Mouse (Mus musculus): ENCODE measurements at regions not wholly inside any gene's neighbourhood (a gene's known extent, or its start where the extent isn't known, plus 50 kb on each side); places are given as distances from the start of the nearest gene placed in this dataset.

DNA sequence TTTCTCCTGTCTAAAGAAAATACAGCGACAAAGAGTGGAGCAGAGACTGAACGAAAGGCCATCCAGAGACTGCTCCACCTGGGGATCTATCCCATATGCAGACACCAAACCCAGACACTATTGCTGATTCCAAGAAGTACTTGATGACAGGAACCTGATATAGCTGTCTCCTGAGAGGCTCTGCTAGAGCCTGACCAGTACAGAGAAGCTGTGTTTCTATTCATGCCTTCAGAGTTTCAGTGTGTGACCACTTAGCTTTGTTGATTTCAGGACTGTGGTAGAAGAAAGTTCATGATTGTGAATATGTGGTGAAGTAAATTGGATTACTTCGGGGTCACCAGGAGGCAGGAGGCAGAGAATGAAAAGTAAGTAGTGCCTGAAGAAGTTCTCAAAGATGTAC is 356.3 kb upstream of the Negr1 start:
- no peaks in the 10 kb centered on the region for H3K9me3 ChIP-seq
- WGBS: 88% methylated on average over 3 of the region's 3 CpGs
- ATAC-seq (ENCODE audit: low FRiP score, low read depth): no peak
- no peaks in the 10 kb centered on the region for H3K36me3 ChIP-seq
- H3K9ac ChIP-seq: no peak overlapping the region
- no peak overlapping the region for H3K4me3 ChIP-seq
- H3K4me1 ChIP-seq: no peaks in the 10 kb centered on the region
- H3K27ac ChIP-seq: no peak overlapping the region
- no peak overlapping the region for H3K4me2 ChIP-seq (replicated peaks)
- no peaks in the 10 kb centered on the region for H3K27me3 ChIP-seq

DNA sequence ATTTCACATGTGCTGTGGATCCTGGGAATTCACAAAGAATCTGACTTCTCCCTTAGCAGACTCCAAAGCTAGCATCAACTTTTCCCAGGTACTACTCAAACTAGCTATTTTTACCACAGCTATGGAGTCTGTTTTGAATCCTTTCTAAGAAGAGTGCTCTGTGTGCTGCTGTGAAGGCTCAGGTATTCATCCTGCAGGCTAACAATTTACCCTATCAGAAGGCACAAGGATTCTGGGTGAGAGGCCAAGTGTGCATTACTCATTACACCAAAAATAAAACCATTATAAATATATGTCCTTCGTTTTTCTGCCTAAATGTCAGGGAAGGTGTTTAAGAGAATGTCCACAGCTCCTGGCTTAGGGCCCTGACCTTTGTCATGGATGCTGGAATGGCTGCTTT is 353.2 kb upstream of the Negr1 start:
- ATAC-seq (ENCODE audit: low FRiP score, low read depth): no peak
- Histone ChIP-seq H3K9me3 (no peaks in the 10 kb centered on the region), H3K4me3 (no peak overlapping the region), H3K27ac (no peak overlapping the region), H3K9ac (no peak overlapping the region), H3K4me1 (no peaks in the 10 kb centered on the region), H3K27me3 (no peaks in the 10 kb centered on the region), H3K36me3 (no peaks in the 10 kb centered on the region), H3K4me2 (replicated peaks) (no peak overlapping the region)
- 22% methylated on average over 1 of the region's 1 CpGs for WGBS

DNA sequence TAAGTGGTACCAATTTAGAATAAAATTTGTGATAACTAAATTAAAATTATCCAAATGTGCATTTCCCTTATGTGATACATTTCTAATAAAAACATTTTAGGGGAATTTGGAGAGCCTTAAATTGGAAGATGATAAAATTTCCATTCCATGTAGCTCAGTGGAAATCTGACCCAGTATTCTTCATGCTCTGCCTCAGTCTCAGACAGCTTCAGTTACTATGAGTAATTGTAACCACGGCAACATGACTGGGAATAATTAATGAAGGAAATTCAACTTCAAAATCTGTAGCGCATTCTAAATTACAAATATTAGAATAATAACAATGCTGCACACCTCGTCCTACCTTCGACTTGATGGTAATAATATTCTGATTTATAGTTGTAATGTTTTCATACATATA is 350.8 kb upstream of the Negr1 start:
- Histone ChIP-seq H3K9me3 (no peaks in the 10 kb centered on the region), H3K36me3 (no peaks in the 10 kb centered on the region), H3K4me1 (no peaks in the 10 kb centered on the region), H3K27ac (no peak overlapping the region), H3K9ac (no peak overlapping the region), H3K4me3 (no peak overlapping the region), H3K4me2 (replicated peaks) (no peak overlapping the region), H3K27me3 (no peaks in the 10 kb centered on the region)
- 77% methylated on average over 4 of the region's 4 CpGs for WGBS
- no peak for ATAC-seq (ENCODE audit: low FRiP score, low read depth)

DNA sequence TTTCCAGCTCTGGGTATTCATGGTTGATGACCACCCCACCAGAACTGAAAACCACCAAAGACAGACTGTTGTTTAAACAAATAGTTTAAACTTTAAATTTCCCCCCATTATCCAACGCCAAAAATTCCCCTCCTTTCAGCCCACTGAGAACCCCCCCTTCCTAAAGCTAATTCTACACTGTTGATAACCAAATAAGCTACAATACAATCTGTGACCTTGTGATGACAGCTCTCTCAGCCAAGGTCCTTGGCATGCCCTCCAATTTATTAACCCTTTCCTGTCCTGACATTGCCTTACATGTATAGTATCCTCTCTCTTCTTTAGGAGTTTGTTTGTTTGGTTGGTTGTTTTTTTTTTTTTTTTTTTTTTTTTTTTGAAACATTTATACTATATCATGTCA is 346.8 kb upstream of the Negr1 start:
- H3K4me2 ChIP-seq (replicated peaks): no peak overlapping the region
- H3K27me3 ChIP-seq: no peaks in the 10 kb centered on the region
- no peak for ATAC-seq (ENCODE audit: low FRiP score, low read depth)
- WGBS: 92% methylated on average over 1 of the region's 1 CpGs
- no peaks in the 10 kb centered on the region for H3K4me1 ChIP-seq
- H3K27ac ChIP-seq: no peak overlapping the region
- no peak overlapping the region for H3K4me3 ChIP-seq
- H3K9me3 ChIP-seq: no peaks in the 10 kb centered on the region
- H3K36me3 ChIP-seq: no peaks in the 10 kb centered on the region
- no peak overlapping the region for H3K9ac ChIP-seq

DNA sequence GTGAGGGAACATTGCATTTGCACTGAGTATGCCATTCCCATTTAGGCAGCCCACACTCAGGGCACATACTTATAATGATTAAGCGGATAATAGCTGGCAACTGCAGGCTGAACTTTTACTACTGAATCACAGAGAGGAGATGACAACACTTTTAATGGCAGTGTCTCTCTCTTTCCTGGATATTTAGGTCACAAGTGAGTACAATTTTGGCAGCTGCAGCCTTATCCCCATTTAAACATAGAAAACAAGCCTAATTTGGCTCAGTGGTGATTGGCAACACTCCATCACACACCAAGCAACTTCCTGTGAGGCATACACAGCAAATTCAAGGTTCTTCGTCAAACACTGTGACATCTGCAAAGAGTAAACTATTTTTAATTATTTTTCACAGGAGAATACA is 329.5 kb upstream of the Negr1 start:
- Histone ChIP-seq H3K4me1 (no peaks in the 10 kb centered on the region), H3K4me3 (no peak overlapping the region), H3K4me2 (replicated peaks) (no peak overlapping the region), H3K27ac (no peak overlapping the region), H3K9me3 (no peaks in the 10 kb centered on the region), H3K27me3 (no peaks in the 10 kb centered on the region), H3K9ac (no peak overlapping the region), H3K36me3 (no peaks in the 10 kb centered on the region)
- 90% methylated on average over 2 of the region's 2 CpGs for WGBS
- ATAC-seq (ENCODE audit: low FRiP score, low read depth): no peak

DNA sequence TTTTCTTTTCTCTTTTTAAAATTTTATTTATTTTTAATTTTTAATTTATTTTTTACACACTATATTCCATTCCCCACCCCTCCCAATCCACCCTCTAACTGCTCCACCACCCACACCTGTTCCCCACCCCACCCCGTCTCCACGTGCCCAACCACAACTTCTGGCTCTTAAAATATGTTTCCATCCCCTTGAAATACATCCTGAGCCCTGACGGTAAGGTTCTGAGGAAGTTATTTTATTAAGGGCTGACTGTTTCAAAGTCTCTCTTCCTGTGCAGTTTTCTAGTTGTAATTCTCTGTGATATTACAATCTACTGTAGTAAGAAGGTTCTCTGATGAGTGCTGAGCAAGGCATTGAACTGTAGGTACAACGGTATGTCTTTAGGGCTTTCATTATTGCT is 325.6 kb upstream of the Negr1 start:
- Histone ChIP-seq H3K4me3 (no peak overlapping the region), H3K36me3 (no peaks in the 10 kb centered on the region), H3K9ac (no peak overlapping the region), H3K4me1 (no peaks in the 10 kb centered on the region), H3K9me3 (no peaks in the 10 kb centered on the region), H3K4me2 (replicated peaks) (no peak overlapping the region), H3K27me3 (no peaks in the 10 kb centered on the region), H3K27ac (no peak overlapping the region)
- ATAC-seq (ENCODE audit: low FRiP score, low read depth): no peak
- WGBS: 73% methylated on average over 4 of the region's 4 CpGs

DNA sequence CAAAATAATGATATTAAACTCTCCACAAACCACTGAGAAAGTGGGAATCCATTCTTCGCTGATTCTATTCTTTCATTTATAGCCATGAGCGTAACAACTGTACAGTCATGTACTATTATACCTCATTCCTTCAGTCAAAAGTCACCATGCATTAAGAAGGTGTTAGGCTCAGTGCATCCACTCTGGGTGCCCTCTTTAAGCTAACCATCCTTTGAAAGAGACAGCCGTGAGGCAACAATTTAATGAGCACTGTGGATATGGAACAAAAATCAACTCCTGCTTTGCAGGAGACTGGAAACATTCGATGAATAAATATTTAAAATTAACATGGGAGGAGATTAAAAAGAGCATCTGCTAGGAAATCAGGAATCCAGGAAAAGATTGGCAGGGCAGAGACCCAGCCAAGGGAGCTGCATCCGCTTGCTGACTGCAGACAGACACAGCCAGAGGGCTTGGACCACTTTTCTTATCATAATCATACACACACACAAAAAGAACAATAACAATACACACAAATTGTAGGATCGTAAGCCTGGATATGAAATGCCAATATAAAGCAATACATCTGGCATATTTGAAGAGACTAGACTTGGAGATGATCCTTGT is 309.2 kb upstream of the Negr1 start:
- Histone ChIP-seq H3K27me3 (no peaks in the 10 kb centered on the region), H3K9me3 (no peaks in the 10 kb centered on the region), H3K36me3 (no peaks in the 10 kb centered on the region), H3K27ac (no peak overlapping the region), H3K4me3 (no peak overlapping the region), H3K4me1 (0 out of 2 replicates have a peak, but pooled peaks cover 6% of the 10 kb centered on the region), H3K4me2 (replicated peaks) (no peak overlapping the region), H3K9ac (no peak overlapping the region)
- 77% methylated on average over 6 of the region's 6 CpGs for WGBS
- no peak for ATAC-seq (ENCODE audit: low FRiP score, low read depth)

DNA sequence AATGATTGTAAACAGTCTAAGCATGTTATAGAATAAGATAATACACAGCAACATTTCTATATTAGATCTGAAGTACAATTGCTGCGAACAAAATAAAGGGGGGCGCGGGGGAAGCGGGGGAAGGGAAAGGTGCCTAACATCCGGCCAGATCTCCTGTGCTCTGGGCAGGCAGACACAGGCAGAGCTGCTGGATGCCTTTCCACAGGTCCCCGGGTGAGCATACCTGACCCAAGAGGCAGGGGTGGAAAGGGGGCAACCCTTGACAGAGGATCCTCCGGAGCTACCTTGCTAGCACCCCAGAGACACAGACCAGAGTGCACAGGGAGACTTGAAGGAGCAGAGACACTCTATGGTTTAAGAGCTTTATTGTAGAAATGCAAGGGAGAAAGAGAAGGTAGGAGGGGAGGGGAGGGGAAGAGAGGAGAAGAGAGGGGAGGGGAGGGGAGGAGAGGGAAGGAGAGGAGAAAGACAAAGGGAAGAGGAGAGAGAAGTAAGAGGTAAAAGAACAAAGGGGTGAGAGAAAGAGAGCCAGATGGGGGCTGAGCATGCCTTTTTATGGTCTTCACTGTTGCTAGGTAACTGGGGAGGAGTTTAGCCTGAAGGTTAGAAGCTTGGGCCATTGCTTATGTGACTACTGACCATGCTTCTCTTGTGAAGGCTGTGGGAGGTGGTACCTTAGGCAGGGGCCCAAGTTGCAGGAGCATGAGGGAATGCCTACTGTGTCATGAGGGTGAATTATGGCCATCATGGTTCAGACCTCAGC is 308.2 kb upstream of the Negr1 start:
- Histone ChIP-seq H3K9me3 (no peaks in the 10 kb centered on the region), H3K36me3 (no peaks in the 10 kb centered on the region), H3K4me1 (0 out of 2 replicates have a peak, but pooled peaks cover 6% of the 10 kb centered on the region), H3K9ac (no peak overlapping the region), H3K27ac (no peak overlapping the region), H3K4me2 (replicated peaks) (no peak overlapping the region), H3K27me3 (no peaks in the 10 kb centered on the region), H3K4me3 (no peak overlapping the region)
- ATAC-seq (ENCODE audit: low FRiP score, low read depth): no peak
- 64% methylated on average over 7 of the region's 7 CpGs for WGBS

DNA sequence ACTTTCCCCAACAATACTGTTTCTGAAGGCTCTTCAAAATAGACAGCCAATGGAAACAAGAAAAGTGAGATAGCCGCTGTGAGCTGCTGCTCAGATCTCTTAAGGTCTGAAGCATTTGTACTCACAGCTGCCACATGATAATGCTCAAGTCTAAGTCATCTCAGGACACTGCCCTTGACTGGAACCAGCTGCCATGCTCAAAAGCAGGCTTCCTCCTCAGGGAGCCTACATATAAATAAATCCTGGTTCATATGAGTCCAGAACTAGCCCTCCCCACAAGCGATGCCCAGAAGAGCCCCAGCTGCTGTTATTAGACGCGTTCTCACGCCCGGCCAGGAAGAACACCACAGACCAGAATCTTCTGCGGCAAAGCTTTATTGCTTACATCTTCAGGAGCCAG is 304.9 kb upstream of the Negr1 start:
- H3K4me2 ChIP-seq (replicated peaks): no peak overlapping the region
- H3K4me1 ChIP-seq: 0 out of 2 replicates have a peak, but pooled peaks cover 6% of the 10 kb centered on the region
- H3K4me3 ChIP-seq: no peak overlapping the region
- no peaks in the 10 kb centered on the region for H3K36me3 ChIP-seq
- H3K9me3 ChIP-seq: no peaks in the 10 kb centered on the region
- no peak overlapping the region for H3K27ac ChIP-seq
- no peak for ATAC-seq (ENCODE audit: low FRiP score, low read depth)
- no peaks in the 10 kb centered on the region for H3K27me3 ChIP-seq
- WGBS: 95% methylated on average over 7 of the region's 7 CpGs
- no peak overlapping the region for H3K9ac ChIP-seq

DNA sequence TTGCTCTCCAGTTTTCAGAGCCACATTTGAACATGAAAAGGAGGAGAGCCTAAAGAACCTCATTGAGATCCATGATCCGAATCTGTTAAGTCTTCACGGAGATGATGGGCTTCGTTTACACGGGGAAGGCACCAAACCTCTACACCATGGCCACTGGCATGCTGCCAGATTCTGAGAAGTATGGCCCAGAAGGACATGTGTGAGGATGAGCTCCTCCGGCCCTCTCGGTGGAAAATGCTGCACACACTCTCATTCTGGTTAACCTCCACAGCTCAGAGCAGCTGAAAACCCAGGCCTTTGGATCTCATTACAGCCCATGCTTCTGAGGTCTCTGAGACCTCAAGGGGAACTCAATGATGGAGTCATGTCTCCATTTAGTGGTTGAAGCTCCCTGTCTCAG is 296.9 kb upstream of the Negr1 start:
- Histone ChIP-seq H3K4me1 (no peaks in the 10 kb centered on the region), H3K9ac (no peak overlapping the region), H3K27me3 (no peaks in the 10 kb centered on the region), H3K4me2 (replicated peaks) (no peak overlapping the region), H3K4me3 (no peak overlapping the region), H3K9me3 (no peaks in the 10 kb centered on the region), H3K27ac (no peak overlapping the region), H3K36me3 (no peaks in the 10 kb centered on the region)
- ATAC-seq (ENCODE audit: low FRiP score, low read depth): no peak
- 92% methylated on average over 6 of the region's 6 CpGs for WGBS

DNA sequence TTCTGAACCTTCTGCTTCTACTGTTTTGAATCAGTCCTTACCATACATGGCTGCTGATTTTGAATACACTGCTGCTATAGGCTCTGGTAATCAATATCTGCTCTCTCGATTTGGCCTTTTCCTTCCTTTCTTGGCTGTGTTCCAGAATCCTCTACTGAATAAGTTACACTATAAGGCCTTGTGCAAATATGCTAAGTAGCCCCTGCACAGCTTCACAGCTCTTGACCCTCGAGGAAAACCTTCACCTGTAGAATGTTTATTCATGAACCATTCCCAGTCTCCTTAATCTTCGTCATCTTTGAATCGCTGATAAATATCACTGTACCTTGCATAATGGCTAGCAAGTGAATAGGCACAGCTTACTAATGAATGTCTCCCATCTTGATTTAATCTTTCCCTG is 293.9 kb upstream of the Negr1 start:
- Histone ChIP-seq H3K27me3 (no peaks in the 10 kb centered on the region), H3K4me3 (no peak overlapping the region), H3K36me3 (no peaks in the 10 kb centered on the region), H3K9ac (no peak overlapping the region), H3K4me1 (no peaks in the 10 kb centered on the region), H3K27ac (no peak overlapping the region), H3K9me3 (no peaks in the 10 kb centered on the region), H3K4me2 (replicated peaks) (no peak overlapping the region)
- WGBS: 73% methylated on average over 4 of the region's 4 CpGs
- ATAC-seq (ENCODE audit: low FRiP score, low read depth): no peak

DNA sequence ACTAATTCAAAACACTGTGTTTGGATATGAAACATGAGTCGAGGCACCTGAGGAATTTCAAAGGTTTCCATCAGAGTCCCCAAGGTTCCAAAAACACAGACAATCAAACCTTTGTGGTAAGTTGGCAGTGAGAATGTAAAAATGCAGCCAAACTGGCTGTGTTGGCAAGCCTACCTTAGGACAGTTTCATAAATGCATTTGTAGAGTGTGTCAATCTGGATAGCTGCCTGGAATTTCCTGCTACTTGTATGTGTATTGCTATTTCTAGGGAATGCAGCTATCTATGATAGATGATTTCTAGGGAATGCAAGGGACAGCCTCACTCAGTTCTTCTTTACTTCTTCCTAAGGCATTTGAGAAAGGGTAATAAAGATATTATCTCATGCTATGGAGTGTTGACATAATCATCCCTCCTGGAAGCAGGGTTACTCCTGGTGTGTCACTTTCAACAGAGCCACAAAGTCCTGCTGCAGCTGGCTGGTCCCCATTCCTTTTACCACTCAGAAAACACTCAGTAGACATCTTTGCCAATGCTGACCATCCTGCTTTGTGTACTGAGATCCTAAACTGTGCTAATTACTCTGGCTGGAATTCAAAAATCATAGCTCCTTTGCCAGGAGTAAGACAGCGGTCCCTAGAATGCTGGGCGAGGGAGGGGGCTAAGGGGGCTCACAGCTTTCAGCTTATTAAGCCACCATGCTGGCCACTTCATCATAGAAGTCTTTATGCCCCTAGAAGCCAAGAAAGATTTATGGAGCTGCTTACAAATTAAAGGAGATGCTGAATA is 261.4 kb upstream of the Negr1 start:
- WGBS: 36% methylated on average over 3 of the region's 3 CpGs
- Histone ChIP-seq H3K9me3 (no peaks in the 10 kb centered on the region), H3K9ac (no peak overlapping the region), H3K4me1 (peaks cover 14% of the 10 kb centered on the region; the same call in 1 of the 2 replicates), H3K27me3 (no peaks in the 10 kb centered on the region), H3K36me3 (no peaks in the 10 kb centered on the region), H3K27ac (no peak overlapping the region), H3K4me3 (no peak overlapping the region), H3K4me2 (replicated peaks) (no peak overlapping the region)
- peak; percentile 58; the same call in 1 of the 2 replicates for ATAC-seq (ENCODE audit: low FRiP score, low read depth)
